ENCODE assay signal across 15 mouse cellular contexts in the genomic region with DNA sequence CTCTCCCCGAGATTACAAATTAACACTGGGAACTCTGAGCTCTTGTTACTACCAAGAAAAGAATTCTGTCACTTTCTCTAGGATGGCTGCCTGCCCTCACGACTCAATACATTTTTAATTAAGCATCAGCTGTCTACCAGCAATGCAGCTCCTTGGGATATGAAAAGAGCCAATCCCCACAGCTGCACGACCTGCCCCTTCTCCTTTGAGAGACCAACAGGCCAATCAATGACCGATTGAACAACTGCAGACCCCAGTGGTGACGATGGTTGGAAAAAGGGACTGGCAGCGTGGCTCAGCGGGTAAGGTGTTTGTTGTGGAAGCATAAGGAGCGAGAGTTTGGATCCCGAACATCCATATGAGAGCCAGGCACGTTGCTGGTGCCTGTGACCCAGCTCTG.
DNase-seq lines count a peak whose midpoint lies in the region; ATAC-seq and TF ChIP-seq lines count a peak whose summit lies in the region.
"Had no signal": no experiment of that assay in that cellular context is flagged by ENCODE, and none has a peak within 500 bp of the region (broad histone marks: within the 10 kb centered on the region; RNA-seq: fewer than 3 reads in every experiment).

No protein-coding gene starts in this region.

- peak; percentile 34 for DNase-seq in kidney, adult 2 months
- DNase-seq in kidney, adult 9 months = no peak
- peak; percentile 49 for DNase-seq in hindbrain, embryonic 11.5 days (ENCODE audit: low spot score)
- peak; percentile 57 for DNase-seq in retina, postnatal 1 day
- no peak for DNase-seq in lung, postnatal 10 days
- DNase-seq in embryo, embryonic 9.5 days (ENCODE audit: extremely low spot score) = no peak
- no peak for DNase-seq in spleen, postnatal 4 days (ENCODE audit: low spot score in 2 of 2)
- DNase-seq: adrenal gland, adult 2 months; layer of hippocampus, adult 9-11 months; thymus, postnatal 25 days had no signal

- H3K9ac ChIP-seq in hindbrain, embryonic 11.5 days (ENCODE audit: low read depth, low read length) = no peak overlapping the region
- no peak overlapping the region for H3K9ac ChIP-seq in midbrain, embryonic 13.5 days (replicated peaks)
- H3K9ac ChIP-seq: embryonic facial prominence, embryonic 13.5 days; liver, embryonic 12.5 days; stomach, embryonic 15.5 days had no signal

- H3K4me1 ChIP-seq in kidney, adult 2 months (ENCODE audit: control insufficient read depth, insufficient read depth, low read length) = no peaks in the 10 kb centered on the region
- 0 out of 2 replicates have a peak, but pooled peaks cover 5% of the 10 kb centered on the region for H3K4me1 ChIP-seq in hindbrain, embryonic 11.5 days (replicated peaks; ENCODE audit: control insufficient read depth, insufficient read depth, low read length)
- H3K4me1 ChIP-seq in midbrain, embryonic 13.5 days (replicated peaks) = peaks cover 37% of the 10 kb centered on the region

- no peaks in the 10 kb centered on the region for H3K36me3 ChIP-seq in kidney, adult 2 months (ENCODE audit: control insufficient read depth, insufficient read depth, low read length)
- H3K36me3 ChIP-seq in hindbrain, embryonic 11.5 days (ENCODE audit: control insufficient read depth, insufficient read depth, low read length) = no peaks in the 10 kb centered on the region
- no peaks in the 10 kb centered on the region for H3K36me3 ChIP-seq in midbrain, embryonic 13.5 days
- H3K36me3 ChIP-seq: embryonic facial prominence, embryonic 13.5 days; liver, embryonic 12.5 days; stomach, embryonic 15.5 days had no signal

- no peak overlapping the region for H3K27ac ChIP-seq in kidney, adult 2 months (ENCODE audit: insufficient read depth, low read depth, low read length)
- H3K27ac ChIP-seq in hindbrain, embryonic 11.5 days (ENCODE audit: low read depth, low read length) = peak overlapping the region; percentile 92
- H3K27ac ChIP-seq in midbrain, embryonic 13.5 days = peak overlapping the region; percentile 88
- H3K27ac ChIP-seq: embryonic facial prominence, embryonic 13.5 days; kidney, postnatal 0 days; liver, embryonic 12.5 days; stomach, embryonic 15.5 days had no signal

- H3K4me2 ChIP-seq in hindbrain, embryonic 11.5 days (replicated peaks; ENCODE audit: low read depth, low read length) = no peak overlapping the region
- H3K4me2 ChIP-seq in midbrain, embryonic 13.5 days (replicated peaks) = peak overlapping the region; percentile 26; the same call in 1 of the 2 replicates
- H3K4me2 ChIP-seq: embryonic facial prominence, embryonic 13.5 days; liver, embryonic 12.5 days; stomach, embryonic 15.5 days had no signal

- no peak overlapping the region for H3K4me3 ChIP-seq in kidney, adult 2 months (ENCODE audit: insufficient read depth, low read depth, low read length)
- H3K4me3 ChIP-seq in hindbrain, embryonic 11.5 days (ENCODE audit: low read depth, low read length) = no peak overlapping the region
- H3K4me3 ChIP-seq in midbrain, embryonic 13.5 days (replicated peaks) = no peak overlapping the region
- H3K4me3 ChIP-seq: embryonic facial prominence, embryonic 13.5 days; liver, embryonic 12.5 days; stomach, embryonic 15.5 days had no signal

- H3K27me3 ChIP-seq in kidney, adult 2 months (replicated peaks; ENCODE audit: control insufficient read depth, insufficient read depth, low read length) = no peaks in the 10 kb centered on the region
- H3K27me3 ChIP-seq in hindbrain, embryonic 11.5 days (ENCODE audit: control insufficient read depth, insufficient read depth, low read length) = no peaks in the 10 kb centered on the region
- no peaks in the 10 kb centered on the region for H3K27me3 ChIP-seq in midbrain, embryonic 13.5 days
- H3K27me3 ChIP-seq: embryonic facial prominence, embryonic 13.5 days; liver, embryonic 12.5 days; stomach, embryonic 15.5 days had no signal

- WGBS in kidney, adult 2 months = 69% methylated on average over 10 of the region's 10 CpGs
- 51% methylated on average over 10 of the region's 10 CpGs for WGBS in hindbrain, embryonic 11.5 days
- WGBS in midbrain, embryonic 13.5 days = 28% methylated on average over 10 of the region's 10 CpGs

- no peak for TF ChIP-seq POLR2A in kidney, adult 2 months (IDR thresholded peaks at IDR 0.05; ENCODE audit: low read depth, low read length)

- peak; percentile 67 for ATAC-seq in hindbrain, embryonic 11.5 days (ENCODE audit: low FRiP score)
- ATAC-seq in midbrain, embryonic 13.5 days = peak; percentile 67
- ATAC-seq: liver, embryonic 12.5 days had no signal

- no peak for TF ChIP-seq CTCF in kidney, adult 2 months (conservative IDR thresholded peaks at IDR 0.05; ENCODE audit: insufficient read depth, insufficient read length, low read depth, low read length)

- H3K9me3 ChIP-seq in hindbrain, embryonic 11.5 days (ENCODE audit: control insufficient read depth, low read length) = no peaks in the 10 kb centered on the region
- no peaks in the 10 kb centered on the region for H3K9me3 ChIP-seq in midbrain, embryonic 13.5 days
- H3K9me3 ChIP-seq: embryonic facial prominence, embryonic 13.5 days; liver, embryonic 12.5 days; stomach, embryonic 15.5 days had no signal

Comparison
In these comparisons a context has a peak if more than half of its experiments do, and no peak if none do; other contexts are left out.
1. DNase-seq: peak in kidney, adult 2 months (single experiment), hindbrain, embryonic 11.5 days (single experiment) and retina, postnatal 1 day (single experiment); none in kidney, adult 9 months (single experiment), lung, postnatal 10 days (single experiment), embryo, embryonic 9.5 days (single experiment) and spleen, postnatal 4 days (0 of 2).